Mouse (Mus musculus) midbrain, embryonic 11.5 days (tissue): Measurements from ENCODE around the gene Lpcat2. TPM values are rescaled to one million over a fixed set of nuclear protein-coding genes. Genes with fewer than 3 reads are reported as not detected.

Experiments used
- ATAC-seq: fragments of 200-750 bp; cut with Nextera tagmentation; 2 replicates; pipeline ENCODE4 v1.8.0; 2017; ENCODE audit warnings: moderate TSS enrichment, moderate library complexity; ENCODE audit not compliant: low FRiP score
- DNase-seq: peaks from one replicate; pipeline ENCODE4 v3.0.0; 2015; ENCODE audit warnings: low spot score; ENCODE audit errors: missing footprints
- H3K27ac ChIP-seq: fragments of 300-500 bp; sonication (generic); 2 replicates; pipeline ENCODE4 v1.5.1; 2014; ENCODE audit warnings: low read depth, low read length
- H3K27me3 ChIP-seq: fragments of 300-500 bp; sonication (generic); 2 replicates; pipeline ENCODE4 v1.6.1; 2014; ENCODE audit warnings: mild to moderate bottlenecking, low read length, moderate library complexity, mixed read lengths; ENCODE audit not compliant: control insufficient read depth, insufficient read depth
- H3K36me3 ChIP-seq: fragments of 300-500 bp; sonication (generic); 2 replicates; pipeline ENCODE4 v1.6.1; 2014; ENCODE audit warnings: mild to moderate bottlenecking, low read length, moderate library complexity, mixed read lengths; ENCODE audit not compliant: control insufficient read depth, insufficient read depth
- H3K4me1 ChIP-seq: fragments of 300-500 bp; sonication (generic); 2 replicates; pipeline ENCODE4 v1.6.1; 2014; ENCODE audit warnings: low read length; ENCODE audit not compliant: control insufficient read depth, insufficient read depth
- H3K4me2 ChIP-seq: fragments of 300-500 bp; sonication (generic); 2 replicates; pipeline ENCODE4 v1.6.1; 2014; ENCODE audit warnings: mild to moderate bottlenecking, moderate library complexity
- H3K4me3 ChIP-seq: fragments of 300-500 bp; sonication (generic); 2 replicates; pipeline ENCODE4 v1.5.1; 2014; ENCODE audit warnings: low read depth, low read length
- H3K9ac ChIP-seq: fragments of 300-500 bp; sonication (generic); 2 replicates; pipeline ENCODE4 v1.6.1; 2014; ENCODE audit warnings: low read length
- H3K9me3 ChIP-seq: fragments of 300-500 bp; sonication (generic); 2 replicates; pipeline ENCODE4 v1.6.1; 2016; ENCODE audit warnings: low read length; ENCODE audit not compliant: control insufficient read depth
- WGBS: fragments of 180-500 bp; shearing (Covaris S2); extraction: QIAGEN DNeasy Blood & Tissue Kit; methylation state at CpG from one replicate; pipeline ENCODE4 v1.1.7; 2014; 5-methylcytosine and 5-hydroxymethylcytosine counted together
- polyA plus RNA-seq: library from polyadenylated mRNA; unstranded; fragments of >200 nt; fragmentation: Nextera tagmentation; extraction: Ambion mirVana; gene quantifications from 2 replicates; pipeline ENCODE4 v1.2.1, GENCODE M21; 2014

The Lpcat2 gene
- 2.7 and 2.8 TPM in 2 replicates for polyA plus RNA-seq

DNA sequence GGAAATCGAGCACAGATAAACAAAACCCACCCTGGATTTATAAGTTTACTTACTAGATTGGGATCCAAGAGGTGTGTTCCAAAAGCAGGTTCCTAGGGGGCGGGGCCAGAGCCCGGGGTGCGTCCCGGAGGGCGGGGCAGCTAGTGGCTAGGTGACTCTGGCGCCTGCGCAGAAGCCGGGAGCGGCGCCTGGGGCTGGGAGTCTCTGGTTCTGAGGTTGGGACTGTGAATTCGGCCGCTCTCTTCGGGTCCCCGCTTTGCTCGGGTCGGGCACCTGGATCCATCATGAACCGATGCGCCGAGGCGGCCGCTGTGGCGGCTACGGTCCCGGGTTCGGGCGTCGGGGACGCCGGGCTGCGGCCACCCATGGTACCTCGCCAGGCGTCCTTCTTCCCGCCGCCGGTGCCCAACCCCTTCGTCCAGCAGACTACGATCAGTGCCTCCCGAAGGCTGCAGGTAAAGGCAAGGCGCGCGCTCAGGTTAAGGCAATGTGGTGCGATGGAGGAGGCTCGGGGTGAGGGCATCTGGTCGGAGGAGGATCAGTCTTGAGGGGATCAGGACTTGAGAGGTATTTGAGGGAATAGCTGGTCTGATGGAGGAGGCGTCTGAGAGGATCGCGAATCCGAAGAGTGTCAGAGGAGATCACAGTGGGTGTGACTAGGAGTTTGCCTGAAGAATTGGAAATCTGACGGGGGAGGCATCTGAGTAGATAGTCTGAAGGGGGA is at the start of gene Lpcat2:
Gene Lpcat2, plus strand, starts transcription at position 169 of the 724 bp plus-strand sequence.
- peak within 1 kb of the TSS; percentile 48 for H3K4me3 ChIP-seq
- no peak within 1 kb of the TSS for H3K27ac ChIP-seq
- peaks cover 5% of the 10 kb centered on the region for H3K27me3 ChIP-seq
- DNase-seq (peak; percentile 97), ATAC-seq (peak; percentile 80)
- H3K4me2 ChIP-seq, result peak within 1 kb of the TSS; percentile 71
- no peaks in the 10 kb centered on the region for H3K36me3 ChIP-seq
- H3K4me1 ChIP-seq, result 0 out of 2 replicates have a peak, but pooled peaks cover 2% of the 10 kb centered on the region
- H3K9ac ChIP-seq, result peak within 1 kb of the TSS; percentile 73
- WGBS, result 1% methylated on average over 50 of the region's 50 CpGs
- peaks cover 6% of the 10 kb centered on the region; the same call in 1 of the 2 replicates for H3K9me3 ChIP-seq

DNA sequence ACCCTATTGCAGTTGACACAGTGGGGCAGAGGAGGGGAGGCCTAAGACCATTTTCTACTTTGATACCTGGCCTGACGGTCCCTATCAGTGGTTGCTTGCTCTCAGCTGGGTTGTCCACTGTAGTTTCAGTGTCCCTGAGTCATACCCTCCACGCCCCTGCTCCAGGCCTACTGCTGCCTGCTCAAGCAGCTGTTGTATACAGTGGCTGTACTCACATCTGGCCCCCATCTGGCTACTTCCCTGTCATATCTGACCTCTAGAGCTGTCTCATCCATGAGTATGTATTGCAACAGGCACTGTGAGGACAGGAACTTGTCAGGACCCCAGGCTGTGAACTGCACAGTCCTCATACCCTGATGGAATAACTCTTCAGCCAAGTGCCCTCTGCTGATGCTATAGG is 42.4 kb upstream of the Lpcat2 start:
- H3K9ac ChIP-seq, result no peak overlapping the region
- no peak overlapping the region for H3K4me2 ChIP-seq
- H3K36me3 ChIP-seq, result no peaks in the 10 kb centered on the region
- no peaks in the 10 kb centered on the region for H3K27me3 ChIP-seq
- no peak for DNase-seq
- 79% methylated on average over 2 of the region's 2 CpGs for WGBS
- no peak overlapping the region for H3K27ac ChIP-seq
- ATAC-seq, result no peak
- no peaks in the 10 kb centered on the region for H3K9me3 ChIP-seq
- H3K4me1 ChIP-seq, result no peaks in the 10 kb centered on the region
- H3K4me3 ChIP-seq, result no peak overlapping the region

DNA sequence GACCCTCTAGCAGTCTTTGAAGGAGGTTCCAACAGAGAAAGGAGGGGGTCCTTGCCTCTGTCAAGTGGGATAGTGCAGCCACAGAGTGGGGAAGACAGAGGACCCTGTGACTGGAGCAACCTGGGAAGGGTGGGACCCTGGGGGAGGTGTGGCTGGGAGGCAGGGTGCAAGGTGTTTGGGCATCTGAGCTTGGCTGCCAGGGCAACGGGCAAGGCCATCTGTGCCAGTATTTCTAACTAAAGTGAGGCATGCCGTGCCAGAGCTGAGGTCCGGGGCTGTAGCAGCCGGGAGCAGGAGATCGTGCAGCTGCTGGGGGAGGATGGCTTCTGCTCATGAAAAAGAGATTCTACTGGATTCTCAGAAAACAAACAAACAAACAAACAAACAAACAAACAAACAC is 39.5 kb upstream of the Lpcat2 start:
- H3K36me3 ChIP-seq, result no peaks in the 10 kb centered on the region
- DNase-seq (no peak), ATAC-seq (no peak)
- no peaks in the 10 kb centered on the region for H3K9me3 ChIP-seq
- 86% methylated on average over 5 of the region's 5 CpGs for WGBS
- H3K27me3 ChIP-seq, result no peaks in the 10 kb centered on the region
- no peak overlapping the region for H3K27ac ChIP-seq
- no peak overlapping the region for H3K9ac ChIP-seq
- H3K4me1 ChIP-seq, result no peaks in the 10 kb centered on the region
- no peak overlapping the region for H3K4me2 ChIP-seq
- no peak overlapping the region for H3K4me3 ChIP-seq

DNA sequence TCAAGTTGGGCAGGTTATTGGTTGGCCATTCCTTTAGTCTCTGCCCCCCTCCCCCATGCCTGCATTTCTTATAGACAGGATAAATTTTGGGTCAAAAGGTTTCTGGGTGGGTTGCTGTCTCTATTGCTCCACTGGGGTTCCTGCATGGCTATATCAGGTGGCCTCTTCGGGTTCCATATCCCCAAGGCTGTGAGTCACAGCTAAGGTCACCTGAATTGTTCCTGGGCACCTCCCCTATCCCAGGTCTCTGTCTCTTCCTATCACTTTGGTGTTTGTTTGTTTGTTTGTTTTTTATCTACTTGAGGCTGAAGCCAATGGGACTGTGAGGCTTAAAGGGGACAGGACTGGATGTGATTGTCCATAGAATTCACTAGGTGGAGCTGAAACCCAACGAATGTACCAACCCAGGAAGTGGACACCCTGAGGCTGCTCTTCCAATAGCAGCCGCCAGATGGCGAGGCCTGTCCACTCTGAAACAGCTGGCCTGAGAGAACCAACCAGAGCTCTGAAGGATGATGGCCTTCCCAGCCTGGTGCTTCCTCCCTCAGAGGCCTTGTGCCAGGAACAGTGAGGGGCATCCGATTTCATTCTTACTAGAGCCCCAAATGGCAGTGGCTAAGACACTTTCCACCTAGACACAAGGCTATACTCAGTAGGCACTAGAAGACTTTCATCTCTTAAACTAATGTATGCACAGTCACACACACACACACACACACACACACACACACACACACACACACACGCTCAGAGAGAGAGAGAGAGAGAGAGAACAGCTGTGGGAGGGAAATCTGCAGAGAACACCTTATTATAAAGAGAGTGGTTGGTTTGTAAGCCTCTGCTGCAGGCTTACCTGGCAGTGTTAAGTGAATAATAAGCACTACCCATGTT is 37.0 kb upstream of the Lpcat2 start:
- no peaks in the 10 kb centered on the region for H3K27me3 ChIP-seq
- WGBS, result 20% methylated on average over 6 of the region's 6 CpGs
- H3K4me3 ChIP-seq, result no peak overlapping the region
- ATAC-seq (peak; percentile 88), DNase-seq (peak; percentile 99)
- no peak overlapping the region for H3K9ac ChIP-seq
- H3K4me2 ChIP-seq, result no peak overlapping the region
- H3K36me3 ChIP-seq, result no peaks in the 10 kb centered on the region
- H3K27ac ChIP-seq, result no peak overlapping the region
- no peaks in the 10 kb centered on the region for H3K9me3 ChIP-seq
- H3K4me1 ChIP-seq, result no peaks in the 10 kb centered on the region

DNA sequence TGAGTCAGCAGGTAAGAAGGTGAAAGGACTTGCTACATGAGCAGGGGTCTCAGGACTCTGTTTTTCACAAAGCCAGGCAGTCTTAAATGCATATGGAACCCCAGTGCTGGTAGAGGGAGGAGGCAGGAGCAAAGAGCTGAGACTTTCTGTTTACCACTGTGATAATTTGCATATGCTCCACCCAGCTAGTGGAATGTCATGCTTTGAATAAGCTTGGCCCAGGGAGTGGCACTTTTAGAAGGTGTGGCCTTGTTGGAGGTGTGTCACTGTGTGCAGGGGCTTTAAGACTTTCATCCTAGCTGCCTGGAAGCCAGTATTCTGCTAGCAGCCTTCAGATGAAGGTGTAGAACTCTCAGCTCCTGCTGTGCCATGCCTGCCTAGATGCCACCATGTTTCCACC is 34.0 kb upstream of the Lpcat2 start:
- Histone ChIP-seq H3K4me2 (no peak overlapping the region), H3K9ac (no peak overlapping the region), H3K27ac (no peak overlapping the region), H3K4me3 (no peak overlapping the region), H3K36me3 (no peaks in the 10 kb centered on the region), H3K9me3 (no peaks in the 10 kb centered on the region), H3K27me3 (no peaks in the 10 kb centered on the region), H3K4me1 (no peaks in the 10 kb centered on the region)
- DNase-seq, result no peak
- no peak for ATAC-seq

DNA sequence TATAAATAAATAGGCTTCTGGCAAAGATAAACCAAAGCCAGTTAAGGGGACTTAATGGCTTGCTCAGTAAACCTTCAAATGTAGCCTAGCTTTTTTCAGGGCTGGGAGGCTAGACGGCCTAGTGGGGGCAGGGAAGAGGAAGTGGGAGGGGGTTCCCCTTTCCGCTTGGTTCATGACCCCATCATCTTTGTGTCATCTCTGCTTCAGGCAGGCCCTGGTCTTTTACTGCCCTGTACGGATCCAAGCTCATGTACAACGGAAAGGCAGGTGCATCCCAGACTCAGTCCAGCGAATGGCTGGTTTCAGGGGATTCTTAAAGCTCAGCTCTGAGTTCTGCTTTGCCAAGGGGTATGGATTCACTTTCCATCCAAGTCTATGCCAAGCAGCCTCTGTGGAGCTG is 32.8 kb upstream of the Lpcat2 start:
- ATAC-seq, result no peak
- no peak overlapping the region for H3K4me3 ChIP-seq
- no peaks in the 10 kb centered on the region for H3K9me3 ChIP-seq
- no peak for DNase-seq
- 0 out of 2 replicates have a peak, but pooled peaks cover 4% of the 10 kb centered on the region for H3K27me3 ChIP-seq
- H3K36me3 ChIP-seq, result no peaks in the 10 kb centered on the region
- H3K9ac ChIP-seq, result no peak overlapping the region
- peaks cover 4% of the 10 kb centered on the region; the same call in 1 of the 2 replicates for H3K4me1 ChIP-seq
- no peak overlapping the region for H3K27ac ChIP-seq
- H3K4me2 ChIP-seq, result no peak overlapping the region
- WGBS, result 89% methylated on average over 5 of the region's 5 CpGs

DNA sequence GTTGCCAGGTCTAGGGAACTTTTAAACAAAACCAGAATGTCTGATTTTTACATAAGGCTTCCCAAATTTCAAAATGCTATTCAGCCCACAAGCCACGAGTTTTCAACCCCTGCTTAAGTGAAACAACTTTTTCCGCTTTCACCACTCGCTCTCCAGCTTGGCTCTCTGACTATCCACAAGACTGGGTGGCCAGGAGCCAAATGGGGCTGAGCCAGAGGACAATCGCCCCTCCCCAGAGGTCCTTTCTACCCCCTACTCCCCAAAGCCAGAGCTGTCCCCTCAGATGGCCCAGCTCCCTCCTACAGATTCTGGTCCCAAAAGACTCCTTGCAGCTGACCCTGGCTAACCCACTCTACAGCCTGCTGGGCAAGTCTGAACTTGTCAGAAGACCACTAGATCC is 29.1 kb upstream of the Lpcat2 start:
- WGBS, result 76% methylated on average over 4 of the region's 4 CpGs
- H3K27me3 ChIP-seq, result peaks cover 4% of the 10 kb centered on the region; the same call in 1 of the 2 replicates
- ATAC-seq (no peak), DNase-seq (no peak)
- no peaks in the 10 kb centered on the region for H3K36me3 ChIP-seq
- H3K9me3 ChIP-seq, result no peaks in the 10 kb centered on the region
- no peak overlapping the region for H3K4me3 ChIP-seq
- peaks cover 6% of the 10 kb centered on the region; the same call in 1 of the 2 replicates for H3K4me1 ChIP-seq
- no peak overlapping the region for H3K27ac ChIP-seq
- H3K4me2 ChIP-seq, result no peak overlapping the region
- no peak overlapping the region for H3K9ac ChIP-seq

DNA sequence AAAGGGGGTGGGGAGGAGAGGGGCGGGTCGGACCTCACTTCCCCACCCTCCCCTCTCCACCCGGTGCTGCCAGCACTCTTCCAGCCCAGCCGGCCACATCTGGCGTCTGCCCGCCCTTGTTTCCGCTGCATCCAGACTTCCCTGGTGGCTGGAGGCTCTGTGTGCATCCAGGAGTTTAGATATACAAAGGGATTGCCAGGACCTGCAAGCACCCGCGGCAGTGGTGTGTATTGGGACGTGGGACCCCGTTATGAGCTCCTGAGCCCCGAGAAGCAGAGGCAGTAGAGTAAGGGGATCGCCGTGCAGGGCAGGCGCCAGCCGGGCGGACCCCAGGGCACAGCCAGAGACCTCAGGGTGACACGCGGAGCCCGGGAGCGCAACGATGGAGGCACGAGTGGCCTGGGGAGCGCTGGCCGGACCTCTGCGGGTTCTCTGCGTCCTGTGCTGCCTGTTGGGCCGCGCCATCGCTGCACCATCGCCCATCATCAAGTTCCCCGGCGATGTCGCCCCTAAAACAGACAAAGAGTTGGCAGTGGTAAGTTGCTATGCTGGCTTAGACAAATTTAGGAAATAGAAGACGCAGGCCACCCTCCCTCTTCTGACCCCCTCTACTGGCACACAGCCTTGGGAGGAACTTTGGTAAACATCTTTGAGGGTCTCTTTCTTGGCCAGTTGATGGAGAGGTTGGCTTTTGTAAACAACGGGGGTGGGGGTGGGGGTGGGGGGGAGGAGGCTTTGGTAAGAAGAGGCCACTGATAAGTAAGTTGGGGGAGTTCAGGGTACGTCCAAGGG is 27.7 kb upstream of the Lpcat2 start, which contains the start of gene Mmp2:
Gene Mmp2, plus strand, starts transcription at position 49 of the 792 bp plus-strand sequence.
- WGBS, result under 1% methylated on average over 37 of the region's 37 CpGs
- Histone ChIP-seq H3K27me3 (peaks cover 4% of the 10 kb centered on the region; the same call in 1 of the 2 replicates), H3K4me1 (peaks cover 6% of the 10 kb centered on the region; the same call in 1 of the 2 replicates), H3K9me3 (no peaks in the 10 kb centered on the region), H3K9ac (peak within 1 kb of the TSS; percentile 77), H3K36me3 (no peaks in the 10 kb centered on the region), H3K4me2 (peak within 1 kb of the TSS; percentile 81), H3K27ac (no peak within 1 kb of the TSS), H3K4me3 (peak within 1 kb of the TSS; percentile 45)
- ATAC-seq (peak; percentile 65), DNase-seq (peak; percentile 95)
